ENCODE assay signal across 8 mouse cellular contexts in genomic region chrX:85343517-85343916, GRCm38 (mm10).
DNase-seq lines count a peak whose midpoint lies in the region; ATAC-seq and TF ChIP-seq lines count a peak whose summit lies in the region.

No protein-coding gene starts in this region.

- H3K9ac ChIP-seq in CH12.LX (ENCODE audit: insufficient read depth, low read depth): no peak overlapping the region

- H3K4me3 ChIP-seq in CH12.LX (replicated peaks in 1 of 3; ENCODE audit: low read depth in 2 of 3, low read length in 2 of 3, poor library complexity in 1 of 3): no peak overlapping the region

- no peak for TF ChIP-seq RAD21 in CH12.LX (IDR thresholded peaks at IDR 0.05; ENCODE audit: low read depth, low read length)

- no peak for TF ChIP-seq CTCF in CH12.LX (conservative IDR thresholded peaks at IDR 0.05 in 1 of 2, IDR thresholded peaks at IDR 0.05 in 1 of 2; ENCODE audit: low read depth in 2 of 2, low read length in 2 of 2)

- H3K4me1 ChIP-seq in CH12.LX (ENCODE audit: control insufficient read depth in 1 of 2, insufficient read depth in 2 of 2): peaks cover 0 to 9% of the 10 kb centered on the region in 2 experiments; a peak in 2 of 4 replicates

- DNase-seq in A20 (ENCODE audit: low read depth, low spot score): peak; percentile 55
- peak; percentile 9 for DNase-seq in CH12.LX (ENCODE audit: extremely low read depth)
- peak; percentile 19 for DNase-seq in gastrocnemius, postnatal 14 days
- DNase-seq in kidney, postnatal 36 days: peak; percentile 4 to 25
- no peak for DNase-seq in right cerebral cortex, adult 2 months (ENCODE audit: low spot score in 2 of 2)
- no peak for DNase-seq in cerebellum, adult 11 months
- no peak for DNase-seq in right cerebral cortex, postnatal 14 days

- no peaks in the 10 kb centered on the region for H3K9me3 ChIP-seq in CH12.LX (replicated peaks; ENCODE audit: low read length)

- dilution Hi-C loops in CH12.LX (cut with MboI; ENCODE audit: extremely low pct_ligation_motif_present, extremely low pct_unique_long_range_greater_than_20kb, low sequenced_read_pairs): no loop called here

- intact Hi-C loops in gastrocnemius, postnatal 14 days (cut with DNase I; ENCODE audit: low total_unique reads): no loop called here

- no peak for ATAC-seq in megakaryocyte-erythroid progenitor cell, adult 5-6 weeks (replicated peaks; ENCODE audit: low FRiP score, low TSS enrichment, poor library complexity, severe bottlenecking)

- TF ChIP-seq POLR2A in CH12.LX (IDR thresholded peaks at IDR 0.05; ENCODE audit: low read depth, low read length): no peak

- H3K36me3 ChIP-seq in CH12.LX (replicated peaks in 1 of 2; ENCODE audit: control insufficient read depth in 1 of 2, insufficient read depth in 1 of 2, low read length in 1 of 2): no peaks in the 10 kb centered on the region

- H3K4me2 ChIP-seq in CH12.LX (ENCODE audit: insufficient read depth, low read depth, poor library complexity, severe bottlenecking): no peak overlapping the region

- no peak overlapping the region for H3K27ac ChIP-seq in CH12.LX (ENCODE audit: insufficient read depth, low read depth)

- no peaks in the 10 kb centered on the region for H3K79me2 ChIP-seq in CH12.LX (replicated peaks; ENCODE audit: control insufficient read depth, extremely low read depth, insufficient read depth, poor library complexity, severe bottlenecking)

- no peak for TF ChIP-seq EP300 in CH12.LX (IDR thresholded peaks at IDR 0.05; ENCODE audit: low read length)

- in situ Hi-C loops in CH12.LX (cut with MboI; ENCODE audit: low pct_ligation_motif_present, low pct_unique_long_range_greater_than_20kb, low sequenced_read_pairs): no loop called here

- no peaks in the 10 kb centered on the region for H3K27me3 ChIP-seq in CH12.LX (replicated peaks)

TF ChIP-seq in CH12.LX, 34 proteins besides CTCF, POLR2A, EP300 and RAD21:
- TF ChIP-seq ELF1 (IDR thresholded peaks at IDR 0.05; ENCODE audit: low read depth, low read length) (no peak), UBTF (IDR thresholded peaks at IDR 0.05; ENCODE audit: low read depth, low read length) (no peak), SIN3A (IDR thresholded peaks at IDR 0.05; ENCODE audit: low read length) (no peak), MYC (IDR thresholded peaks at IDR 0.05; ENCODE audit: low read depth, low read length) (no peak), MXI1 (IDR thresholded peaks at IDR 0.05; ENCODE audit: low read depth, low read length) (no peak), MEF2A (IDR thresholded peaks at IDR 0.05; ENCODE audit: borderline replicate concordance, low read depth, low read length) (no peak), BHLHE40 (IDR thresholded peaks at IDR 0.05; ENCODE audit: low read depth, low read length) (no peak), ZKSCAN1 (IDR thresholded peaks at IDR 0.05; ENCODE audit: borderline replicate concordance, low read depth, low read length) (no peak), USF2 (conservative IDR thresholded peaks at IDR 0.05; ENCODE audit: low read depth, low read length) (no peak), NELFE (IDR thresholded peaks at IDR 0.05; ENCODE audit: low read depth, low read length) (no peak), ZNF384 (IDR thresholded peaks at IDR 0.05; ENCODE audit: low read depth, low read length) (no peak), ZC3H11A (IDR thresholded peaks at IDR 0.05; ENCODE audit: low read depth, low read length) (no peak), RCOR1 (conservative IDR thresholded peaks at IDR 0.05; ENCODE audit: low read depth, low read length) (no peak), GABPA (IDR thresholded peaks at IDR 0.05; ENCODE audit: insufficient replicate concordance, low read depth, low read length) (no peak)

Comparison
In these comparisons a context has a peak if more than half of its experiments do, and no peak if none do; other contexts are left out.
1. DNase-seq: peak in A20 (single experiment), CH12.LX (single experiment), gastrocnemius, postnatal 14 days (single experiment) and kidney, postnatal 36 days (2 of 2); none in right cerebral cortex, adult 2 months (0 of 2), cerebellum, adult 11 months (single experiment) and right cerebral cortex, postnatal 14 days (single experiment).